Mouse (Mus musculus): ENCODE measurements around the gene Gm43720.
A peak's percentile ranks its signal among the peaks of the same experiment; 100 is the strongest.

Gm43720 gene

GRCm38 (mm10) chr5:138262001-138262400, 17.8 kb downstream of the Gm43720 start:
- no peak for DNase-seq (ENCODE audit: low read depth)

- no peak for DNase-seq (ENCODE audit: low read depth)
These were observed 18.9 kb downstream of the Gm43720 start for GRCm38 (mm10) chr5:138260834-138261233.

GRCm38 (mm10) chr5:138260051-138260450, 19.7 kb downstream of the Gm43720 start:
- DNase-seq (ENCODE audit: low read depth), result no peak

GRCm38 (mm10) chr5:138258993-138259392, 20.8 kb downstream of the Gm43720 start:
- no peak for DNase-seq (ENCODE audit: low read depth)

GRCm38 (mm10) chr5:138258542-138258941, 21.2 kb downstream of the Gm43720 start:
- DNase-seq (ENCODE audit: low read depth), result no peak

GRCm38 (mm10) chr5:138258078-138258477, 21.7 kb downstream of the Gm43720 start:
- peak; percentile 11 for DNase-seq (ENCODE audit: low read depth)

- DNase-seq (ENCODE audit: low read depth), result no peak
These were observed 22.2 kb downstream of the Gm43720 start for GRCm38 (mm10) chr5:138257585-138257978.

GRCm38 (mm10) chr5:138256966-138257584, 22.7 kb downstream of the Gm43720 start:
- DNase-seq (ENCODE audit: low read depth), result peak; percentile 81

- no peak for DNase-seq (ENCODE audit: low read depth)
These were observed 23.7 kb downstream of the Gm43720 start for GRCm38 (mm10) chr5:138256094-138256467.

- peak; percentile 97 for DNase-seq (ENCODE audit: low read depth)
These were observed 24.2 kb downstream of the Gm43720 start, which contains the start of gene Lamtor4 for GRCm38 (mm10) chr5:138255353-138256093. Gene Lamtor4, plus strand, starts transcription at chr5:138255482.

- DNase-seq (ENCODE audit: low read depth), result no peak
These were observed 26.7 kb downstream of the Gm43720 start for GRCm38 (mm10) chr5:138253061-138253460.

GRCm38 (mm10) chr5:138251144-138251543, 28.6 kb downstream of the Gm43720 start:
- no peak for DNase-seq (ENCODE audit: low read depth)

- DNase-seq (ENCODE audit: low read depth), result no peak
These were observed 38.2 kb downstream of the Gm43720 start for GRCm38 (mm10) chr5:138241511-138241910.

- no peak for DNase-seq (ENCODE audit: low read depth)
These were observed 45.5 kb downstream of the Gm43720 start for GRCm38 (mm10) chr5:138234224-138234623.

- DNase-seq (ENCODE audit: low read depth), result no peak
These were observed 46.0 kb downstream of the Gm43720 start for GRCm38 (mm10) chr5:138233778-138234177.

- DNase-seq (ENCODE audit: low read depth), result no peak
These were observed 50.2 kb downstream of the Gm43720 start for GRCm38 (mm10) chr5:138229511-138229910.

- DNase-seq (ENCODE audit: low read depth), result peak; percentile 52
These were observed 51.7 kb downstream of the Gm43720 start for GRCm38 (mm10) chr5:138228026-138228425.

- no peak for DNase-seq (ENCODE audit: low read depth)
These were observed 52.4 kb downstream of the Gm43720 start for GRCm38 (mm10) chr5:138227367-138227766.

- no peak for DNase-seq (ENCODE audit: low read depth)
These were observed 53.3 kb downstream of the Gm43720 start for GRCm38 (mm10) chr5:138226491-138226890.

GRCm38 (mm10) chr5:138225700-138226099, 54.1 kb downstream of the Gm43720 start, which contains the start of gene Nxpe5:
Gene Nxpe5, plus strand, starts transcription at chr5:138225898.
- DNase-seq (ENCODE audit: low read depth), result no peak

GRCm38 (mm10) chr5:138223287-138223686, 56.5 kb downstream of the Gm43720 start:
- no peak for DNase-seq (ENCODE audit: low read depth)

- peak; percentile 78 for DNase-seq (ENCODE audit: low read depth)
These were observed 57.6 kb downstream of the Gm43720 start for GRCm38 (mm10) chr5:138222111-138222510.

- DNase-seq (ENCODE audit: low read depth), result no peak
These were observed 59.9 kb downstream of the Gm43720 start for GRCm38 (mm10) chr5:138219864-138220263.

Measured in induced T-regulatory cell, adult 2 months (primary cell).